Mouse (Mus musculus): ENCODE measurements around the gene Maz. TPM values are rescaled to one million over a fixed set of nuclear protein-coding genes. Genes with fewer than 3 reads are reported as not detected.

The Maz gene
- polyA plus RNA-seq, 1 experiment: 350 TPM

DNA sequence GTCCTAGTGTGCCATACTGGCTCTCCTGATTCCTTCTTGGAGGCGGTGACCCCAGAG lies 51.1 kb downstream of the Maz start, which contains the start of gene Cdipt:
TSS of gene Cdipt (plus strand) at position 22 of the 57 bp plus-strand sequence.
- no peak for TF ChIP-seq CTCF (IDR thresholded peaks at IDR 0.05; ENCODE audit: borderline replicate concordance, extremely low read depth, insufficient read depth, insufficient read length)
- no peak for TF ChIP-seq POLR2A (IDR thresholded peaks at IDR 0.05; ENCODE audit: borderline replicate concordance, extremely low read depth, insufficient read depth, insufficient read length, poor library complexity, severe bottlenecking)
- no peak for DNase-seq (ENCODE audit: low read depth)

DNA sequence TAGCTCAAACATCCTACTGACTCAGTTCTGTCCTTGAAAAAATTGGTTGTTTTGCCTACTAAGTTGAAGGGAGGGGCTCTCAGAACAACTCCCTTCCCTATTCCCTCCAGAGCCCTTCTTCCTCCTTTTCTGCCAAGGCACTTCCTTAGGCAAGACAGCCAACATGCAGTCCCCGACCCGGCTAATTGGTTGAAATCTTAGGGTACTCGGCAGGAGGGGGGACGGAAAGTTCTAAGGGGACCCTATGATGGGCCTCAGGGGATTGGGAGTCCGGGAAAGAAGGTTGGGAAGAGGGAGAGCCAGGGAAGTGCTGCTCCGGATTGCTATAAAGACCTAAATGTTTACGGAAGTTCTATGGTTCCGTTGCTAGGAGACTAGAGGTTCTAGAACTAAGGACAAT lies 51.3 kb downstream of the Maz start:
- peak; percentile 2 for DNase-seq (ENCODE audit: low read depth)
- TF ChIP-seq CTCF (IDR thresholded peaks at IDR 0.05; ENCODE audit: borderline replicate concordance, extremely low read depth, insufficient read depth, insufficient read length) (no peak), POLR2A (IDR thresholded peaks at IDR 0.05; ENCODE audit: borderline replicate concordance, extremely low read depth, insufficient read depth, insufficient read length, poor library complexity, severe bottlenecking) (no peak)

Other genes with a start within 250 kb of the Maz start
- 1.6 and 2.3 TPM in 2 replicates for gene Tbx6, start 245.6 kb downstream of the Maz start, polyA plus RNA-seq (2012; rRNA removed)
- 219 and 232 TPM in 2 replicates for gene Ppp4c, start 234.5 kb downstream of the Maz start, polyA plus RNA-seq (2012; rRNA removed)
- 199 and 224 TPM in 2 replicates for gene Fam57b, start 229.4 kb downstream of the Maz start, polyA plus RNA-seq (2012; rRNA removed)
- gene 4930451I11Rik, start 195.4 kb downstream of the Maz start, polyA plus RNA-seq (2012; rRNA removed): not detected in 2 replicates
- 11.8 and 13.2 TPM in 2 replicates for gene Doc2a, start 179.6 kb downstream of the Maz start, polyA plus RNA-seq (2012; rRNA removed)
- gene Hirip3, start 165.1 kb downstream of the Maz start, polyA plus RNA-seq (2012; rRNA removed): 48.6 and 65.1 TPM in 2 replicates
- gene Ino80e, start 164.7 kb downstream of the Maz start, polyA plus RNA-seq (2012; rRNA removed): 86.9 and 99.3 TPM in 2 replicates
- gene Taok2, start 142.3 kb downstream of the Maz start, polyA plus RNA-seq (2012; rRNA removed): 101 and 131 TPM in 2 replicates
- gene Tmem219, start 104.1 kb downstream of the Maz start, polyA plus RNA-seq (2012; rRNA removed): 28.3 and 36.8 TPM in 2 replicates
- gene Kctd13, start 98.2 kb downstream of the Maz start, polyA plus RNA-seq (2012; rRNA removed): 91.1 and 108 TPM in 2 replicates
- 21.0 and 21.2 TPM in 2 replicates for gene Asphd1, start 77.5 kb downstream of the Maz start, polyA plus RNA-seq (2012; rRNA removed)
- 84.2 and 129 TPM in 2 replicates for gene Sez6l2, start 76.5 kb downstream of the Maz start, polyA plus RNA-seq (2012; rRNA removed)
- gene Cdipt, start 51.1 kb downstream of the Maz start, polyA plus RNA-seq (2012; rRNA removed): 153 and 166 TPM in 2 replicates
- gene Cdiptos, start 50.9 kb downstream of the Maz start, polyA plus RNA-seq (2012; rRNA removed): 0.59 and 1.0 TPM in 2 replicates
- 3.5 and 4.3 TPM in 2 replicates for gene Mvp, start 12.4 kb downstream of the Maz start, polyA plus RNA-seq (2012; rRNA removed)
- gene Pagr1b, start 10.6 kb downstream of the Maz start, polyA plus RNA-seq (2012; rRNA removed): 1.0 and 1.2 TPM in 2 replicates
- 13.0 and 24.4 TPM in 2 replicates for gene Pagr1a, start 9.7 kb downstream of the Maz start, polyA plus RNA-seq (2012; rRNA removed)
- gene Gm42742, start 5.9 kb downstream of the Maz start, polyA plus RNA-seq (2012; rRNA removed): 77.9 and 87.6 TPM in 2 replicates
- 71.4 and 81.2 TPM in 2 replicates for gene Prrt2, start 5.8 kb downstream of the Maz start, polyA plus RNA-seq (2012; rRNA removed)
- gene Kif22, start 15.4 kb upstream of the Maz start, polyA plus RNA-seq (2012; rRNA removed): 25.5 and 42.0 TPM in 2 replicates
- gene Zg16, start 60.3 kb upstream of the Maz start, polyA plus RNA-seq (2012; rRNA removed): 0.21 TPM in 1 of 2 replicates, not detected in the other
- 1.5 and 2.1 TPM in 2 replicates for gene AI467606, start 64.3 kb upstream of the Maz start, polyA plus RNA-seq (2012; rRNA removed)
- gene Qprt, start 95.2 kb upstream of the Maz start, polyA plus RNA-seq (2012; rRNA removed): 0.75 and 0.76 TPM in 2 replicates
- gene Spn, start 110.8 kb upstream of the Maz start, polyA plus RNA-seq (2012; rRNA removed): 0.09 and 0.10 TPM in 2 replicates
- 108 and 117 TPM in 2 replicates for gene Cd2bp2, start 169.0 kb upstream of the Maz start, polyA plus RNA-seq (2012; rRNA removed)
- gene Tbc1d10b, start 181.4 kb upstream of the Maz start, polyA plus RNA-seq (2012; rRNA removed): 54.2 and 66.1 TPM in 2 replicates
- gene Mylpf, start 181.9 kb upstream of the Maz start, polyA plus RNA-seq (2012; rRNA removed): 5.8 and 8.9 TPM in 2 replicates
- 38.5 and 38.9 TPM in 2 replicates for gene Zfp553, start 206.0 kb upstream of the Maz start, polyA plus RNA-seq (2012; rRNA removed)
- 19.4 and 22.6 TPM in 2 replicates for gene Sept1, start 206.1 kb upstream of the Maz start, polyA plus RNA-seq (2012; rRNA removed)
- gene Zfp771, start 217.2 kb upstream of the Maz start, polyA plus RNA-seq (2012; rRNA removed): 88.1 and 118 TPM in 2 replicates
- gene Dctpp1, start 233.7 kb upstream of the Maz start, polyA plus RNA-seq (2012; rRNA removed): 82.3 and 131 TPM in 2 replicates
- gene Sephs2, start 247.0 kb upstream of the Maz start, polyA plus RNA-seq (2012; rRNA removed): 21.5 and 28.6 TPM in 2 replicates

Measured in brain, embryonic 14.5 days (tissue).